Mouse (Mus musculus) cerebellum, adult 2 months (tissue): ENCODE data around the gene Uevld. TPM values are rescaled to one million over a fixed set of nuclear protein-coding genes. Genes with fewer than 3 reads are reported as not detected.
"Not testable (repeated sequence)": the region's sequence is repeated elsewhere in the genome, so short reads cannot be mapped to it uniquely, and the experiment has no call there.

Source experiments
- DNase-seq, 2 experiments: peaks; one replicate each; pipeline ENCODE4 v3.0.0; 2021
- H3K27ac ChIP-seq: fragments of 200-500 bp; 2 replicates; pipeline ENCODE4 v1.5.1; 2012; ENCODE audit warnings: low read length, control low read depth, inconsistent platforms; ENCODE audit not compliant: insufficient read depth
- H3K27me3 ChIP-seq: fragments of 200-500 bp; 2 replicates; pipeline ENCODE4 v1.6.1; 2012; ENCODE audit warnings: inconsistent platforms, mild to moderate bottlenecking, low read length, moderate library complexity; ENCODE audit not compliant: control insufficient read depth, insufficient read depth
- H3K4me1 ChIP-seq: fragments of 200-500 bp; 2 replicates; pipeline ENCODE4 v1.6.1; 2011; ENCODE audit warnings: low read length; ENCODE audit not compliant: control insufficient read depth, insufficient read depth
- H3K4me3 ChIP-seq: fragments of 200-500 bp; replicated peaks from 2 replicates; pipeline ENCODE3; 2011; ENCODE audit warnings: mild to moderate bottlenecking, low read depth, low read length, control low read depth; ENCODE audit not compliant: insufficient read depth
- CTCF ChIP-seq: fragments of 200-500 bp; IDR thresholded peaks from 2 replicates; pipeline ENCODE4 v1.5.1; 2011; ENCODE audit warnings: low read depth, mild to moderate bottlenecking, control low read depth, low read length, moderate library complexity, borderline replicate concordance; ENCODE audit not compliant: insufficient read depth
- POLR2A ChIP-seq: fragments of 200-500 bp; IDR thresholded peaks from 2 replicates; pipeline ENCODE4 v1.6.1; 2011; ENCODE audit warnings: low read length, control low read depth, borderline replicate concordance; ENCODE audit not compliant: insufficient read depth
- WGBS: fragments of 180-500 bp; shearing (Covaris S2); methylation state at CpG from one replicate; pipeline ENCODE4 v1.1.7; 2018; 5-methylcytosine and 5-hydroxymethylcytosine counted together
- polyA plus RNA-seq: library from polyadenylated mRNA; depleted of rRNA; stranded (reverse); fragments of >200 nt; gene quantifications from 2 replicates; pipeline ENCODE4 v1.2.3, GENCODE M21; 2012

Gene Uevld
- polyA plus RNA-seq, 1 experiment = 7.4 TPM

DNA sequence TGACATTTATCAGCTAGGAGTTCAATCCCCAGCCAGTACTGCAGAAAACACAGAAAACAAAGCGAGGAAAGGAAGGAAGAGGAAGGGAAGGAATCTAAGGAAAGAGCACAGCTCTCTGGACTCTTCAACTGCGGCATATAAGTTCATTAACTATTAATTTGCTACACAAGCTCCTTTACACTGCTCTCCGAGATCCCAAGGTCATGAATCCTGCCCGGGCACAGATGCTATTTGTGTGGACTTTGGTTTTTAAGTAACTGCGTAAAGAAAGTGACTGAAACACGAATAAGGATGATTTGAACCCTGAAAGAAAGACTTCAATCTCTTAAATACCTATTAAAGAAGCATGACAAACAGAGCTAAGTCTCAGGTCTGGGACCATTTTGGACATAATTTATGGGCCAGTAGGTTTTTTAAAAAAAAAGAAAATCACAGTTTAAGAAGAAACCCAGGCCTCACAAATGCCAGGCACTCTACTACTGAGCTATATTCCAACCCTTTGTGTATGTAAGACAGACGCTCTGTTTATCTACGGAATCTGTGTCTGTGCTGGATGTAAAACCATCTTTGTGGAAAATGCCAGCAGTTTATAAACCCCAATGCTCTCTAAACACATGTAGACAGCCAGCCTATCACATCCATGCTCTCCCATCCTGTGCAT, 41.8 kb upstream of the Uevld start:
- Histone ChIP-seq H3K27me3 (no peaks in the 10 kb centered on the region), H3K27ac (no peak overlapping the region), H3K4me3 (no peak overlapping the region), H3K4me1 (peaks cover 27% of the 10 kb centered on the region)
- TF ChIP-seq CTCF = no peak
- TF ChIP-seq POLR2A = no peak
- 86% methylated on average over 8 of the region's 8 CpGs for WGBS
- DNase-seq = no peak

DNA sequence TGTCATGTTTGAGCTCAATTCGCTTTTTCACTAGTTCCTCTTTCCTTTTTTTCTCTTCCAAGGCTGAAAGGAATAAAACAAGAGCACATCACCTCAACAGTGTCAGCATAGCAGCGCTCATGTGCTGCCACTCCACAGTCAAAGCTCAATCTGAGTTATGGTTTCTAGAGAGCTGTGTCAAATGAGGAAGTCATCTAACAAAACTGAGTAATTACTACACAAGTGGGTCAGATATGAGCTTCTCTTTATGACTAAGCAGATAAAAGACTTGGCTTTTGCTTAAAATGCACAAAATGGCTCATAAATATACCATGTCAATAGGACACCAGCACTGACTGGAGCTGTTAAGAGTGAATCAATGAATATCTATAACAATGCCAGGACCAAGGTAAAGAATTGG, 40.6 kb upstream of the Uevld start:
- DNase-seq = no peak
- TF ChIP-seq POLR2A = no peak
- TF ChIP-seq CTCF = no peak
- Histone ChIP-seq H3K27ac (no peak overlapping the region), H3K4me1 (peaks cover 27% of the 10 kb centered on the region), H3K4me3 (no peak overlapping the region), H3K27me3 (no peaks in the 10 kb centered on the region)
- 91% methylated on average over 2 of the region's 2 CpGs for WGBS

DNA sequence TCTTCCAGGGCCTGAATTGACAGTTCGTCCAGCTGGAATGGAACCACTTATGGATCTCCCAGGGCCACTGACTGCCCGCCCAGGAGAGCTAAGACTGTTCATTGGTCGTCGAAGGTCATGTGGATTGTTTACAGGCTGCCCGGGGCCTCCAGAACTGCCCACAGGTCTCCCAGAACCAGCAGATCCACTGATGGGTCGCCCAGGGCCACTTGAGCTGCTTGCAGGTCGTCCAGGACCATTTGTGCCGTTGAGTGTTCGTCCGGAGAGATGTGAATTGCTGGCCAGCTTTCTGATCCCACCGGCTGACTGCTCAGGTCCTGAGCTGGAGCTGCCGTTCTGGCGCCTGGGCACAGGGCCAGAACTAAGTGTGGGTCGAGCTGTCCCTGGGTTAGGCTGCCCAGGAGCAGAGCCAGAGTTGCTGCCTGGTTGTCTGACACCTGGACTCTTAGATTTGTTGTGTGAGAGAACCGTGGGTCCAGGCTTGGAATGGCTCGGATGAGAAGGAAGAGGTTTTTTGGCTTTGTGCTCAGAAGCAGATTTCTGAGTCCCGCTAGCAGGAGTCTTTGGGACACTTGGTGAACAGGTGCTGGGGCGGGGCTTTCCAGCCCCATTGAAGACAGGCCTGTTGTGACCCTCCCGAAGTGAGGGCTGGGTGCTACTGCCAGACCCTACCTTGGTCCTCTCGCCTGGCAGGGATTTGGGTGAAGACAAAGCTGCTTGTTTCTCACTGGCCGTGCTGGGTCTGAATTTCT, 39.5 kb upstream of the Uevld start:
- H3K27me3 ChIP-seq = no peaks in the 10 kb centered on the region
- peaks cover 27% of the 10 kb centered on the region for H3K4me1 ChIP-seq
- WGBS = 8% methylated on average over 21 of the region's 21 CpGs
- DNase-seq = peak; percentile 81 to 83
- TF ChIP-seq POLR2A (0 out of 2 replicates have a peak, but pooled peaks have one; percentile 10), CTCF (no peak)
- peak overlapping the region; percentile 79 for H3K27ac ChIP-seq
- peak overlapping the region; percentile 20 for H3K4me3 ChIP-seq

DNA sequence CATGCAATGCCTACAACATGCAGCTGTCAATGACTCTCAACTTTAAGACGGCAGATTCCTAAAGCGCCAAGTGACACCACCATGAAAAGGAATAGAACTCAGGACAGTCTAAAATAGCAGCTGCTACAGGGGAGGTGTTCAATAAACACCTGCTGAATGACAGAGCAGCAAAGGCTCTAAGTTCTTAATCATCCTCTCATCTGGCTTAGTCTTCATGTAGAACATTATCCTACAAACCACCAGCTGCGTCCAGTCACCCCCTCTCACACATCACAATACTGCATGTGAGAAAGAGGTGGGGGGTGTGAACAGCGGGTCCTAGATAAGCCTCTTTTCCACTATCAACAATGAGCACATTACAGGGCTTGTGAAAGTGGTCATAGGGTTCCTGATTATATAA, 38.7 kb upstream of the Uevld start:
- TF ChIP-seq CTCF (no peak), POLR2A (no peak)
- Histone ChIP-seq H3K27me3 (no peaks in the 10 kb centered on the region), H3K4me3 (no peak overlapping the region), H3K27ac (no peak overlapping the region), H3K4me1 (peaks cover 27% of the 10 kb centered on the region)
- WGBS = 84% methylated on average over 4 of the region's 4 CpGs
- DNase-seq = no peak

DNA sequence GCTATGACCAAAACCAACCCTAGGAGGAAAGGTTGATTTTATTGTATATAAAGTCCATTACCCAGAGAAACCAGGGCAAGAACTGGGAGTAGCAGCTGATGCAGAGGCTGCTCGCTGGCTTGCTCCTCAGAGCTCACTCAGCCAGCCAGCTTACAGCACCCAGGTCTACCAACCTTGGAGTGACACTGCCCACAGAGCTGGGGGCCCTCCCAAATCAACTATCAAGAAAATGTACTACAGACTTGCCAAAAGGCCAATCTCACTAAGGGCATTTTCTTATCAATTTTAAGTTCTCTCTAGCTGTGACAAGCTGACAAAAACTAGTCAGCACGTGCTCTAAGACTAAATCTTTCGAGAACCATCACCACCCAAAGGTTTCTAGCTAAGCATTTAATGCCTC, 37.2 kb upstream of the Uevld start:
- H3K4me3 ChIP-seq = no peak overlapping the region
- H3K27ac ChIP-seq = no peak overlapping the region
- peaks cover 25% of the 10 kb centered on the region for H3K4me1 ChIP-seq
- no peaks in the 10 kb centered on the region for H3K27me3 ChIP-seq
- DNase-seq = no peak
- 92% methylated on average over 3 of the region's 3 CpGs for WGBS
- TF ChIP-seq POLR2A (no peak), CTCF (no peak)

DNA sequence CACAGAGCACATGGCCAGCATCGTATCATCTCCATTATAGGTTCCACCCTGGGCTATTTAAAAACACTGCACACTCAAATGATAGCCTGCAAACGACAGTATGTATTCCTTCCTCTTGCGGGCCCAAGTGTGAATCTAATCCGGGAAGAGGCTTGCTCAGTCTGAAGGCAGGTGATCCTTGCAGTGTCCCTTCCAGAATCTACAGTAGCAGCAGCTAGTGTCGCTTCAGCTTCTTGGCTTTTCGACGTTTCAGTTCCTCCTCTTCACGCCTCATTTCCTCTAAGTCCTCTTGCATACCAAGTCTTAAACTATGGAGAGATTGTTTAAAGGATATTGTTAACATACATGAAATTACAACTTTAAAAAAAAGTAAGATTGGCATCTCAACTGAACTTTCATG, 34.8 kb upstream of the Uevld start:
- WGBS = 70% methylated on average over 8 of the region's 8 CpGs
- TF ChIP-seq CTCF (no peak), POLR2A (no peak)
- Histone ChIP-seq H3K4me3 (no peak overlapping the region), H3K27ac (no peak overlapping the region), H3K4me1 (peaks cover 14% of the 10 kb centered on the region; the same call in 1 of the 2 replicates), H3K27me3 (no peaks in the 10 kb centered on the region)
- DNase-seq = no peak

DNA sequence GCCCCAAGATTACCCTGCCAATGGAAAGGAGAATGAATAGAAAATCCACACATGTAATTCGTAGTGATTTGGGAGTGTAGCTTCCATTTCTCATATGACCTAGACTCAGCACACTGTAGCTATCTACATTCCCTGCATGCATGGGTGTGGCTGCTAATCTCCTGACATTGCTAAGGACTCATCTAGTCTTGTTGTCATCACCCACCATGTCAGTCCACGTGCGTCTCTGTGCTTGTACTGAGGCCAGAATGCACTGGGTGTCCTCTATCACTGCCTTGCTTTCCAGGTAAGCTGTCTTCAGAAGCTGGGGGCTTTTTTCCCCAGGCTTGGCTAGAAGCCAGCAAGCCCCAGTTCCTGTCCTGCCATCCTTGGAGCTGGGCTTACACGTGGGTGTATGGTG, 31.1 kb upstream of the Uevld start:
- H3K27ac ChIP-seq, H3K27me3 ChIP-seq, H3K4me3 ChIP-seq, DNase-seq: not testable (repeated sequence)
- 76% methylated on average over 4 of the region's 4 CpGs for WGBS
- H3K4me1 ChIP-seq = peaks cover 12% of the 10 kb centered on the region; the same call in 1 of the 2 replicates

DNA sequence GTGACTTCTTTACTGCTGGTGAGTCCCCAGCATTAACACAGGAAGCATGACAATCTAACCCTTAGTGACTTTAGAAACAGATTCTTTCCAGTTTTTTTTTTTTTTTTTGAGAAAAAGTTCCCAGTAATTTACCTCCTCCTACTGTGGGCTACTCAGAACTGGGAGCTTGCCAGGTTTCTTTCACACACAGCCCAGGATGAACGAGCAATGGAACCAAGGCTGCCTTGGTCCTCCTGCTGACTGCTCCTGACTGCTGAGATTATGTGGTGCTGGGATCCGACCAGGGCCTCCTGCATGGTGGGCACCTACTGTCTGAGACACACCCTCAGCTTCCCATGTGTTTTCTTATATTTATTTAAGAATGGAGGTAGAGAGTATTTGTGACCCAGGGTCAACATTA, 28.7 kb upstream of the Uevld start:
- TF ChIP-seq POLR2A = no peak
- TF ChIP-seq CTCF = no peak
- H3K4me3 ChIP-seq = no peak overlapping the region
- 22% methylated on average over 2 of the region's 2 CpGs for WGBS
- DNase-seq = peak in 1 of 2 experiments; percentile 12
- peaks cover 12% of the 10 kb centered on the region; the same call in 1 of the 2 replicates for H3K4me1 ChIP-seq
- H3K27me3 ChIP-seq = no peaks in the 10 kb centered on the region; the same call in 1 of the 2 replicates
- H3K27ac ChIP-seq = no peak overlapping the region
